Mouse (Mus musculus): ENCODE measurements around the gene Cpxm2.

Gene Cpxm2

GRCm38 (mm10) chr7:132060116-132060515 is 94.4 kb downstream of the Cpxm2 start:
- ChIA-PET POLR2A (no interaction called here), CTCF (interaction anchor here in 3 of 4 experiments (0.6 to 1.0 kb wide), 3 partner anchors 178 to 886 kb away, joined by 3 to 4 read pairs (median 4); no protein-coding TSS in a partner anchor)

GRCm38 (mm10) chr7:132056565-132056964 is 98.0 kb downstream of the Cpxm2 start:
- ChIA-PET POLR2A (interaction anchor here in 1 of 4 experiments (0.9 kb wide), 1 partner anchor 13 kb away, joined by 3 read pairs; no protein-coding TSS in a partner anchor), CTCF (interaction anchor here in 1 of 4 experiments (0.6 kb wide), 1 partner anchor 185 kb away, joined by 6 read pairs; no protein-coding TSS in a partner anchor)

GRCm38 (mm10) chr7:132046662-132047061 is 107.9 kb downstream of the Cpxm2 start:
- POLR2A ChIA-PET, result no interaction called here

GRCm38 (mm10) chr7:132031940-132032531 is 122.5 kb downstream of the Cpxm2 start:
- POLR2A ChIA-PET, result no interaction called here
- CTCF ChIA-PET, result no interaction called here

More at GRCm38 (mm10) chr7:132046662-132047061, 107.9 kb downstream of the Cpxm2 start:
- CTCF ChIA-PET, result no interaction called here

GRCm38 (mm10) chr7:132026671-132027070 is 127.9 kb downstream of the Cpxm2 start:
- POLR2A ChIA-PET, result interaction anchor here in 1 of 4 experiments (1.0 kb wide), 1 partner anchor 153 kb away, joined by 3 read pairs; no protein-coding TSS in a partner anchor

GRCm38 (mm10) chr7:132025591-132025990 is 128.9 kb downstream of the Cpxm2 start:
- ChIA-PET CTCF (no interaction called here), POLR2A (interaction anchor here in 2 of 4 experiments (0.5 to 1.2 kb wide), 2 partner anchors 16 to 154 kb away, joined by 3 read pairs; no protein-coding TSS in a partner anchor)

More at GRCm38 (mm10) chr7:132026671-132027070, 127.9 kb downstream of the Cpxm2 start:
- CTCF ChIA-PET, result no interaction called here

- ChIA-PET POLR2A (no interaction called here), CTCF (no interaction called here)
Observed at GRCm38 (mm10) chr7:132015933-132016332, 138.6 kb downstream of the Cpxm2 start.

GRCm38 (mm10) chr7:132015193-132015592 is 139.3 kb downstream of the Cpxm2 start:
- ChIA-PET CTCF (no interaction called here), POLR2A (no interaction called here)

GRCm38 (mm10) chr7:132013970-132014369 is 140.6 kb downstream of the Cpxm2 start:
- CTCF ChIA-PET, result no interaction called here
- POLR2A ChIA-PET, result no interaction called here

- ChIA-PET CTCF (interaction anchor here in 1 of 4 experiments (0.6 kb wide), 1 partner anchor 10 kb away, joined by 4 read pairs; no protein-coding TSS in a partner anchor), POLR2A (no interaction called here)
Observed at GRCm38 (mm10) chr7:132012969-132013679, 141.4 kb downstream of the Cpxm2 start.

GRCm38 (mm10) chr7:132009002-132009401 is 145.5 kb downstream of the Cpxm2 start:
- POLR2A ChIA-PET, result interaction anchor here in 1 of 4 experiments (1.5 kb wide), 1 partner anchor 17 kb away, joined by 3 read pairs; no protein-coding TSS in a partner anchor
- CTCF ChIA-PET, result no interaction called here

GRCm38 (mm10) chr7:132005996-132006696 is 148.4 kb downstream of the Cpxm2 start:
- POLR2A ChIA-PET, result interaction anchor here in 2 of 4 experiments (0.5 to 1.0 kb wide), 2 partner anchors 12 to 66 kb away, joined by 3 read pairs; no protein-coding TSS in a partner anchor
- CTCF ChIA-PET, result no interaction called here

- ChIA-PET CTCF (no interaction called here), POLR2A (no interaction called here)
Observed at GRCm38 (mm10) chr7:131992873-131993272, 161.7 kb downstream of the Cpxm2 start.

GRCm38 (mm10) chr7:131992226-131992625 is 162.3 kb downstream of the Cpxm2 start:
- CTCF ChIA-PET, result no interaction called here

GRCm38 (mm10) chr7:131989056-131989455 is 165.5 kb downstream of the Cpxm2 start:
- POLR2A ChIA-PET, result interaction anchor here in 1 of 4 experiments (0.5 to 0.6 kb wide), 3 partner anchors 14 to 820 kb away, joined by 3 to 4 read pairs (median 3); no protein-coding TSS in a partner anchor
- CTCF ChIA-PET, result no interaction called here

More at GRCm38 (mm10) chr7:131992226-131992625, 162.3 kb downstream of the Cpxm2 start:
- POLR2A ChIA-PET, result no interaction called here
